Mouse (Mus musculus) CH12.LX (cell line): ENCODE data around the gene Usp13. TPM values are rescaled to one million over a fixed set of nuclear protein-coding genes. Genes with fewer than 3 reads are reported as not detected.

Experiments
- DNase-seq: peaks from one replicate; pipeline ENCODE4 v3.0.0-alpha.2; 2013; ENCODE audit errors: extremely low read depth
- H3K27ac ChIP-seq: 2 replicates; pipeline ENCODE4 v1.5.1; 2012; ENCODE audit warnings: low read depth, mild to moderate bottlenecking, control low read depth, moderate library complexity; ENCODE audit not compliant: insufficient read depth
- H3K27me3 ChIP-seq: replicated peaks from 2 replicates; pipeline ENCODE3; 2012; ENCODE audit warnings: inconsistent platforms
- H3K36me3 ChIP-seq, 2 experiments: replicated peaks in 1 of 2; 2 replicates each; pipeline versions ENCODE3 to v1.6.1; 2012; ENCODE audit warnings: inconsistent platforms in 1 of 2, low read length in 1 of 2, mild to moderate bottlenecking in 1 of 2, mixed read lengths in 1 of 2, moderate library complexity in 1 of 2; ENCODE audit not compliant: control insufficient read depth in 1 of 2, insufficient read depth in 1 of 2
- H3K4me1 ChIP-seq, 2 experiments: 2 replicates each; pipeline ENCODE4 v1.6.1; 2012; ENCODE audit warnings: inconsistent platforms in 1 of 2, moderate library complexity in 1 of 2; ENCODE audit not compliant: insufficient read depth in 2 of 2, control insufficient read depth in 1 of 2
- H3K4me2 ChIP-seq: 2 replicates; pipeline ENCODE4 v1.6.1; 2012; ENCODE audit warnings: low read depth, mild to moderate bottlenecking, control low read depth; ENCODE audit not compliant: poor library complexity, insufficient read depth, severe bottlenecking
- H3K4me3 ChIP-seq, 3 experiments: fragments of 150-350 bp in 1 of 3; sonication (generic) in 1 of 3; replicated peaks in 1 of 3; 2 replicates each; pipeline versions ENCODE3 to v1.5.1; 2011 to 2012; ENCODE audit warnings: low read depth in 2 of 3, low read length in 2 of 3, mild to moderate bottlenecking in 2 of 3, moderate library complexity in 2 of 3, control low read depth in 1 of 3, improper control_type of control experiment in 1 of 3, inconsistent platforms in 1 of 3, mixed read lengths in 1 of 3; ENCODE audit not compliant: poor library complexity in 1 of 3
- H3K79me2 ChIP-seq: replicated peaks from 2 replicates; pipeline ENCODE4 v1.6.1; 2012; ENCODE audit warnings: mild to moderate bottlenecking, moderate library complexity; ENCODE audit not compliant: control insufficient read depth, poor library complexity, insufficient read depth, severe bottlenecking; ENCODE audit errors: extremely low read depth
- H3K9ac ChIP-seq: 2 replicates; pipeline ENCODE4 v1.6.1; 2012; ENCODE audit warnings: low read depth, mild to moderate bottlenecking, control low read depth, moderate library complexity; ENCODE audit not compliant: insufficient read depth
- H3K9me3 ChIP-seq: replicated peaks from 2 replicates; pipeline ENCODE3; 2012; ENCODE audit warnings: low read length, inconsistent platforms, mixed read lengths
- BHLHE40 ChIP-seq: IDR thresholded peaks from 2 replicates; pipeline ENCODE4 v1.6.1; 2011; ENCODE audit warnings: mild to moderate bottlenecking, low read depth, low read length, improper control_type of control experiment
- CHD1 ChIP-seq: IDR thresholded peaks from 2 replicates; pipeline ENCODE4 v1.6.1; 2012; ENCODE audit warnings: low read depth, low read length, improper control_type of control experiment, inconsistent platforms
- CTCF ChIP-seq, 2 experiments: IDR thresholded peaks in 1 of 2; conservative IDR thresholded peaks in 1 of 2; 2 replicates each; pipeline ENCODE4 v1.5.1; 2011 to 2012; ENCODE audit warnings: low read depth in 2 of 2, low read length in 2 of 2, improper control_type of control experiment in 1 of 2, inconsistent platforms in 1 of 2, mild to moderate bottlenecking in 1 of 2, moderate library complexity in 1 of 2
- E2F4 ChIP-seq: IDR thresholded peaks from 2 replicates; pipeline ENCODE4 v1.6.1; 2011; ENCODE audit warnings: low read depth, low read length, improper control_type of control experiment; ENCODE audit not compliant: insufficient replicate concordance
- EP300 ChIP-seq: IDR thresholded peaks from 2 replicates; pipeline ENCODE4 v1.6.1; 2011; ENCODE audit warnings: low read length, improper control_type of control experiment
- ETS1 ChIP-seq: conservative IDR thresholded peaks from 2 replicates; pipeline ENCODE4 v1.6.1; 2012; ENCODE audit warnings: low read depth, mild to moderate bottlenecking, inconsistent platforms, low read length, improper control_type of control experiment, moderate library complexity
- GABPA ChIP-seq: IDR thresholded peaks from 2 replicates; pipeline ENCODE4 v1.6.1; 2012; ENCODE audit warnings: low read depth, low read length, improper control_type of control experiment, inconsistent platforms; ENCODE audit not compliant: insufficient replicate concordance
- HCFC1 ChIP-seq: IDR thresholded peaks from 2 replicates; pipeline ENCODE4 v1.6.1; 2012; ENCODE audit warnings: low read depth, mild to moderate bottlenecking, inconsistent platforms, low read length, improper control_type of control experiment
- IRF4 ChIP-seq: IDR thresholded peaks from 2 replicates; pipeline ENCODE4 v1.6.1; 2014; ENCODE audit warnings: low read depth, mild to moderate bottlenecking, inconsistent platforms, low read length, improper control_type of control experiment
- JUND ChIP-seq: conservative IDR thresholded peaks from 2 replicates; pipeline ENCODE4 v1.6.1; 2011; ENCODE audit warnings: low read depth, low read length, improper control_type of control experiment
- MAFK ChIP-seq: IDR thresholded peaks from 2 replicates; pipeline ENCODE4 v1.6.1; 2011; ENCODE audit warnings: low read length, improper control_type of control experiment; ENCODE audit not compliant: insufficient replicate concordance
- MAX ChIP-seq: IDR thresholded peaks from 2 replicates; pipeline ENCODE4 v1.6.1; 2011; ENCODE audit warnings: low read length, improper control_type of control experiment
- MAZ ChIP-seq: IDR thresholded peaks from 2 replicates; pipeline ENCODE4 v1.6.1; 2012; ENCODE audit warnings: low read depth, mild to moderate bottlenecking, inconsistent platforms, low read length, improper control_type of control experiment, moderate library complexity
- MXI1 ChIP-seq: IDR thresholded peaks from 2 replicates; pipeline ENCODE4 v1.6.1; 2011; ENCODE audit warnings: mild to moderate bottlenecking, low read depth, low read length, improper control_type of control experiment
- NRF1 ChIP-seq: IDR thresholded peaks from 2 replicates; pipeline ENCODE4 v1.6.1; 2014; ENCODE audit warnings: low read depth, mild to moderate bottlenecking, inconsistent platforms, low read length, improper control_type of control experiment, moderate library complexity
- POLR2AphosphoS2 ChIP-seq: IDR thresholded peaks from 2 replicates; pipeline ENCODE4 v1.6.1; 2011; ENCODE audit warnings: low read depth, low read length, improper control_type of control experiment
- RAD21 ChIP-seq: IDR thresholded peaks from 2 replicates; pipeline ENCODE4 v1.6.1; 2011; ENCODE audit warnings: low read depth, mild to moderate bottlenecking, low read length, improper control_type of control experiment, moderate library complexity
- RCOR1 ChIP-seq: conservative IDR thresholded peaks from 2 replicates; pipeline ENCODE4 v1.6.1; 2012; ENCODE audit warnings: low read depth, mild to moderate bottlenecking, inconsistent platforms, low read length, improper control_type of control experiment
- SIN3A ChIP-seq: IDR thresholded peaks from 2 replicates; pipeline ENCODE4 v1.6.1; 2012; ENCODE audit warnings: low read length, improper control_type of control experiment, inconsistent platforms
- SMC3 ChIP-seq: IDR thresholded peaks from 2 replicates; pipeline ENCODE4 v1.6.1; 2011; ENCODE audit warnings: low read depth, low read length, improper control_type of control experiment
- UBTF ChIP-seq: IDR thresholded peaks from 2 replicates; pipeline ENCODE4 v1.6.1; 2012; ENCODE audit warnings: low read depth, mild to moderate bottlenecking, inconsistent platforms, low read length, improper control_type of control experiment, moderate library complexity
- USF1 ChIP-seq: IDR thresholded peaks from 2 replicates; pipeline ENCODE4 v1.6.1; 2014; ENCODE audit warnings: low read depth, mild to moderate bottlenecking, inconsistent platforms, low read length, improper control_type of control experiment
- USF2 ChIP-seq: conservative IDR thresholded peaks from 2 replicates; pipeline ENCODE4 v1.6.1; 2011; ENCODE audit warnings: low read depth, low read length, improper control_type of control experiment
- ZC3H11A ChIP-seq: IDR thresholded peaks from 2 replicates; pipeline ENCODE4 v1.6.1; 2012; ENCODE audit warnings: low read depth, mild to moderate bottlenecking, inconsistent platforms, low read length, improper control_type of control experiment
- ZKSCAN1 ChIP-seq: IDR thresholded peaks from 2 replicates; pipeline ENCODE4 v1.6.1; 2012; ENCODE audit warnings: low read depth, inconsistent platforms, low read length, improper control_type of control experiment, borderline replicate concordance
- ZNF384 ChIP-seq: IDR thresholded peaks from 2 replicates; pipeline ENCODE4 v1.6.1; 2012; ENCODE audit warnings: low read depth, low read length, improper control_type of control experiment, inconsistent platforms
- dilution Hi-C: fragments of 300-500 bp; cut with MboI; formaldehyde crosslinking; loops from 2 replicates; pipeline ENCODE4 v1.14.3; 2020; ENCODE audit warnings: low sequenced_read_pairs; ENCODE audit not compliant: extremely low pct_unique_long_range_greater_than_20kb, extremely low pct_ligation_motif_present
- in situ Hi-C: fragments of 300-500 bp; cut with MboI; formaldehyde crosslinking; loops from 3 replicates; pipeline ENCODE4 v1.14.3; 2019; ENCODE audit warnings: low sequenced_read_pairs, low pct_ligation_motif_present, low pct_unique_long_range_greater_than_20kb, mixed read lengths
- polyA plus RNA-seq: library from polyadenylated mRNA; unstranded; fragments of >175 nt; gene quantifications from 2 replicates; pipeline ENCODE4 v1.2.1, GENCODE M21; 2012; ENCODE audit warnings: low read depth; ENCODE audit not compliant: insufficient read length
- total RNA-seq, 2 experiments: library from RNA; depleted of rRNA; stranded (reverse); fragments of 300-350 nt in 1 of 2; fragments of >200 nt in 1 of 2; gene quantifications; 2 replicates each; pipeline ENCODE4 v1.2.3; 2012 to 2014

The Usp13 gene
- total and polyA plus RNA-seq, 3 experiments: not detected

DNA sequence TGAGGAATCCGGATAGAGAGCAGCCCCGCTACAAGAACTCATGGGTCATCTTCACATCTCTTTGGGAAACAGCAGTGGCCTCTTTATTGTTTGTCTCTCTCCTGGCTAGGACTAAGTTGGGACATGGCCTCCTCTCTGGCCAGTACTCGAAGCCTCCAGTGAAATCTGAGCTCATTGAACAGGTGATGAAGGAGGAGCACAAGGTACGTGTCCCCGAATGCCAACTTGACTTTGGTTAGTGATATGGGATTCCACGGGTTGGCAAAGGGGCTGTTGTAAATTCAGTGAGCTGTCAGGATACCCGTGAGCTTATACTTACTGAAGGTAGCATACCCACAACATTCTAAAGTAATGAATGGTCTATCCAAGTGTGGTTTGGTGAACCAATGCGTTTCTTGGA lies 69.0 kb downstream of the Usp13 start:
- in situ Hi-C loops (no loop called here), dilution Hi-C loops (no loop called here)
- Histone ChIP-seq H3K9me3 (no peaks in the 10 kb centered on the region), H3K4me1 (no peaks in the 10 kb centered on the region), H3K27me3 (no peaks in the 10 kb centered on the region), H3K4me3 (no peak overlapping the region), H3K36me3 (no peaks in the 10 kb centered on the region), H3K4me2 (no peak overlapping the region), H3K9ac (no peak overlapping the region), H3K27ac (no peak overlapping the region), H3K79me2 (no peaks in the 10 kb centered on the region)
- TF ChIP-seq POLR2AphosphoS2 (no peak), MXI1 (no peak), SIN3A (no peak), JUND (no peak), USF1 (no peak), EP300 (no peak), NRF1 (no peak), SMC3 (no peak), HCFC1 (no peak), GABPA (no peak), ETS1 (no peak), RAD21 (no peak), MAFK (no peak), IRF4 (no peak)
- no peak for DNase-seq

DNA sequence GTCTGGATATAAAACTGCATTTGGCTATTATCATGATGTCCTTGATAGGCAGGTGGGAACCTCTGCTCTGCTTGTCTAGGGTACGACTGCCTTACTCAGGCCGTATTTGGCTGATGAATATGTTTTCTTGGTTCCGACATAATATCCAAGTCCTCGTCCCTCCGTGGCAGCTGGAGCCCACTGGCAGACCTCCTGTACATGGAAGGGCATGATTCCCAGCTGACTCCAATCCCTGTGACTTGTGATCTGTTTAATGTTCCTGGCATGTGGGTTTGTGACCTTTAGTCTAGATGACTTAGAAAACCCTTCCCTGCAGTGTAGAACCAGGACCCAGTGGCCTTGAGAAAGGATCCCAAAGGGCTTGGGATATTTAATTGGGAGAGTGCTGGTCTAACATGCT lies 71.5 kb downstream of the Usp13 start:
- Histone ChIP-seq H3K79me2 (no peaks in the 10 kb centered on the region), H3K4me2 (no peak overlapping the region), H3K4me3 (no peak overlapping the region), H3K9me3 (no peaks in the 10 kb centered on the region), H3K4me1 (no peaks in the 10 kb centered on the region), H3K27ac (no peak overlapping the region), H3K9ac (no peak overlapping the region), H3K27me3 (no peaks in the 10 kb centered on the region), H3K36me3 (no peaks in the 10 kb centered on the region)
- DNase-seq: no peak
- in situ Hi-C loops: no loop called here
- dilution Hi-C loops: no loop called here
- TF ChIP-seq CHD1 (no peak), UBTF (no peak), MAFK (no peak), USF1 (no peak), RCOR1 (no peak), E2F4 (no peak), MAZ (no peak), MAX (no peak), IRF4 (no peak), CTCF (conservative IDR thresholded peaks at IDR 0.05 in 1 of 2, IDR thresholded peaks at IDR 0.05 in 1 of 2; ENCODE audit: low read depth in 2 of 2, low read length in 2 of 2) (no peak), BHLHE40 (no peak), USF2 (no peak), ETS1 (no peak), ZC3H11A (no peak), NRF1 (no peak), POLR2AphosphoS2 (no peak), MXI1 (no peak), ZKSCAN1 (no peak), GABPA (no peak), ZNF384 (no peak)
